In genomic region chr3:103375181-103375855, GRCm38 (mm10) we compare ENCODE assay signal across 18 mouse cellular contexts.
DNase-seq lines count a peak whose midpoint lies in the region; ATAC-seq and TF ChIP-seq lines count a peak whose summit lies in the region.
"Had no signal": no experiment of that assay in that cellular context is flagged by ENCODE, and none has a peak within 500 bp of the region (broad histone marks: within the 10 kb centered on the region; RNA-seq: fewer than 3 reads in every experiment).

No protein-coding gene starts in this region.

- no peaks in the 10 kb centered on the region for H3K36me3 ChIP-seq in forebrain, embryonic 11.5 days (ENCODE audit: control insufficient read depth, insufficient read depth, low read length)
- no peaks in the 10 kb centered on the region for H3K36me3 ChIP-seq in forebrain, embryonic 15.5 days
- H3K36me3 ChIP-seq in spleen, adult 2 months (ENCODE audit: control insufficient read depth, insufficient read depth, low read length) = no peaks in the 10 kb centered on the region
- H3K36me3 ChIP-seq in intestine, embryonic 16.5 days (ENCODE audit: control insufficient read depth, insufficient read depth, low read length) = no peaks in the 10 kb centered on the region
- H3K36me3 ChIP-seq: embryonic facial prominence, embryonic 13.5 days; heart, embryonic 15.5 days; hindbrain, embryonic 15.5 days; limb, embryonic 13.5 days; midbrain, embryonic 15.5 days had no signal

- H3K9me3 ChIP-seq in forebrain, embryonic 11.5 days (ENCODE audit: control insufficient read depth, low read length) = no peaks in the 10 kb centered on the region
- no peaks in the 10 kb centered on the region for H3K9me3 ChIP-seq in forebrain, embryonic 15.5 days
- no peaks in the 10 kb centered on the region for H3K9me3 ChIP-seq in intestine, embryonic 16.5 days (ENCODE audit: control insufficient read depth, low read length)
- H3K9me3 ChIP-seq: embryonic facial prominence, embryonic 13.5 days; heart, embryonic 15.5 days; hindbrain, embryonic 15.5 days; limb, embryonic 13.5 days; midbrain, embryonic 15.5 days had no signal

- H3K4me1 ChIP-seq in forebrain, embryonic 11.5 days (replicated peaks; ENCODE audit: control insufficient read depth, insufficient read depth, low read length) = no peaks in the 10 kb centered on the region
- H3K4me1 ChIP-seq in forebrain, embryonic 15.5 days = no peaks in the 10 kb centered on the region
- peaks cover 21% of the 10 kb centered on the region; the same call in 1 of the 2 replicates for H3K4me1 ChIP-seq in spleen, adult 2 months (ENCODE audit: control insufficient read depth, insufficient read depth, insufficient read length)
- H3K4me1 ChIP-seq in intestine, embryonic 16.5 days (ENCODE audit: control insufficient read depth, insufficient read depth, low read length) = 0 out of 2 replicates have a peak, but pooled peaks cover 4% of the 10 kb centered on the region
- H3K4me1 ChIP-seq: hindbrain, embryonic 15.5 days; limb, embryonic 13.5 days; midbrain, embryonic 15.5 days had no signal

- no peak for TF ChIP-seq POLR2A in spleen, adult 2 months (IDR thresholded peaks at IDR 0.05; ENCODE audit: low read depth, low read length)

- intact Hi-C loops in gastrocnemius, postnatal 14 days (cut with DNase I; ENCODE audit: low total_unique reads) = no loop called here

- H3K4me3 ChIP-seq in forebrain, embryonic 11.5 days (ENCODE audit: low read depth, low read length) = no peak overlapping the region
- H3K4me3 ChIP-seq in forebrain, embryonic 15.5 days = no peak overlapping the region
- H3K4me3 ChIP-seq in spleen, adult 2 months (ENCODE audit: extremely low read depth, insufficient read depth, insufficient read length) = no peak overlapping the region
- H3K4me3 ChIP-seq in intestine, embryonic 16.5 days (ENCODE audit: low read length) = no peak overlapping the region
- H3K4me3 ChIP-seq: embryonic facial prominence, embryonic 13.5 days; heart, embryonic 15.5 days; hindbrain, embryonic 15.5 days; limb, embryonic 13.5 days; midbrain, embryonic 15.5 days had no signal

- H3K9ac ChIP-seq in forebrain, embryonic 11.5 days (ENCODE audit: low read length) = no peak overlapping the region
- H3K9ac ChIP-seq in forebrain, embryonic 15.5 days (replicated peaks) = no peak overlapping the region
- H3K9ac ChIP-seq in intestine, embryonic 16.5 days (ENCODE audit: low read depth, low read length) = no peak overlapping the region
- H3K9ac ChIP-seq: embryonic facial prominence, embryonic 13.5 days; forebrain, postnatal 0 days; heart, embryonic 15.5 days; hindbrain, embryonic 15.5 days; limb, embryonic 13.5 days; midbrain, embryonic 15.5 days had no signal

- H3K4me2 ChIP-seq in forebrain, embryonic 11.5 days (ENCODE audit: low read depth, low read length, severe bottlenecking) = no peak overlapping the region
- no peak overlapping the region for H3K4me2 ChIP-seq in forebrain, embryonic 15.5 days (replicated peaks)
- H3K4me2 ChIP-seq in intestine, embryonic 16.5 days (ENCODE audit: low read depth, low read length) = peak overlapping the region; percentile 15
- H3K4me2 ChIP-seq: embryonic facial prominence, embryonic 13.5 days; heart, embryonic 15.5 days; hindbrain, embryonic 15.5 days; limb, embryonic 13.5 days; midbrain, embryonic 15.5 days had no signal

- 77% methylated on average over 14 of the region's 14 CpGs for WGBS in forebrain, embryonic 11.5 days
- 71% methylated on average over 14 of the region's 14 CpGs for WGBS in forebrain, embryonic 15.5 days
- 33% methylated on average over 14 of the region's 14 CpGs for WGBS in spleen, adult 2 months
- 32% methylated on average over 14 of the region's 14 CpGs for WGBS in intestine, embryonic 16.5 days

- no peak for ATAC-seq in forebrain, embryonic 11.5 days (replicated peaks; ENCODE audit: low FRiP score)
- no peak for ATAC-seq in forebrain, embryonic 15.5 days (replicated peaks)
- ATAC-seq in intestine, embryonic 16.5 days = no peak
- ATAC-seq: forebrain, postnatal 0 days; midbrain, embryonic 15.5 days had no signal

- no peaks in the 10 kb centered on the region for H3K27me3 ChIP-seq in forebrain, embryonic 11.5 days (ENCODE audit: control insufficient read depth, insufficient read depth, low read length)
- H3K27me3 ChIP-seq in forebrain, embryonic 15.5 days = no peaks in the 10 kb centered on the region
- no peaks in the 10 kb centered on the region for H3K27me3 ChIP-seq in spleen, adult 2 months (ENCODE audit: control insufficient read depth, insufficient read depth, low read length)
- H3K27me3 ChIP-seq in intestine, embryonic 16.5 days (replicated peaks; ENCODE audit: control insufficient read depth, insufficient read depth, low read length) = no peaks in the 10 kb centered on the region
- H3K27me3 ChIP-seq: embryonic facial prominence, embryonic 13.5 days; heart, embryonic 15.5 days; hindbrain, embryonic 15.5 days; limb, embryonic 13.5 days; midbrain, embryonic 15.5 days had no signal

- peak; percentile 45 for DNase-seq in forebrain, embryonic 11.5 days (ENCODE audit: low spot score)
- peak; percentile 49 to 53 for DNase-seq in spleen, adult 2 months (ENCODE audit: low read depth in 1 of 2, low spot score in 2 of 2)
- no peak for DNase-seq in spleen, postnatal 10 days (ENCODE audit: low spot score in 2 of 2)
- DNase-seq in thymus, postnatal 14 days = peak; percentile 65
- no peak for DNase-seq in adipocyte (ENCODE audit: low spot score)
- DNase-seq in gastrocnemius, postnatal 14 days = no peak
- DNase-seq: cerebellum, postnatal 25 days; forebrain, postnatal 0 days; gastrocnemius, postnatal 10 days; kidney, postnatal 14 days; layer of hippocampus, postnatal 36 days had no signal

- H3K27ac ChIP-seq in forebrain, embryonic 11.5 days (ENCODE audit: low read depth, low read length) = no peak overlapping the region
- H3K27ac ChIP-seq in forebrain, embryonic 15.5 days (replicated peaks) = no peak overlapping the region
- peak overlapping the region; percentile 64 for H3K27ac ChIP-seq in spleen, adult 2 months (ENCODE audit: insufficient read depth, low read length)
- H3K27ac ChIP-seq in intestine, embryonic 16.5 days (ENCODE audit: low read length) = no peak overlapping the region
- H3K27ac ChIP-seq: embryonic facial prominence, embryonic 13.5 days; heart, embryonic 15.5 days; hindbrain, embryonic 15.5 days; limb, embryonic 13.5 days; midbrain, embryonic 15.5 days had no signal

- no peak for TF ChIP-seq CTCF in spleen, adult 2 months (IDR thresholded peaks at IDR 0.05; ENCODE audit: extremely low read depth, insufficient read depth, insufficient read length, insufficient replicate concordance)

Comparison
In these comparisons a context has a peak if more than half of its experiments do, and no peak if none do; other contexts are left out.
1. DNase-seq: peak in forebrain, embryonic 11.5 days (single experiment), spleen, adult 2 months (2 of 2) and thymus, postnatal 14 days (single experiment); none in spleen, postnatal 10 days (0 of 2), adipocyte (single experiment) and gastrocnemius, postnatal 14 days (single experiment).